Mouse (Mus musculus) heart, adult 11 months (tissue): ENCODE measurements around the gene Klrg1.

Experiments used
- DNase-seq: peaks from one replicate; pipeline ENCODE4 v3.0.0; 2022

Gene Klrg1

DNA sequence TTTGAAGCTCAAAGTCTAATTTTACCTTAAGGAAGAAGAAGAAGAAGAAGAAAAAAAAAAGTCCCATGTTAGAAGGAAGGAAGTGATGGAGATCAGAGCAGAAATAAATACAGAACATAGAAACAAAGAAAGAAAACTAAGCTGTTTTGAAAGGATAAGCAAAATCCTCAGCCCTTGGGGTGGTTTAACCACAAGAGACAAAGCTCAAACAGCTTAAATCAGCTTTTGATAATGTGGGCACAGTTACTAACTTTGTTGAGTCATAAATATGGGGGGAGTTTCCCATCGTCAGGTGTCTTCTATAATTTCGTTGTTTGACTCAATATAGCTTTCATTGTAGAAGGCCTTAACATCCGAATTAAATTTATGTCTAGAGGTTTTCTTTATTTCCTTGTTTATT, 9.1 kb upstream of the Klrg1 start:
- no peak for DNase-seq

DNA sequence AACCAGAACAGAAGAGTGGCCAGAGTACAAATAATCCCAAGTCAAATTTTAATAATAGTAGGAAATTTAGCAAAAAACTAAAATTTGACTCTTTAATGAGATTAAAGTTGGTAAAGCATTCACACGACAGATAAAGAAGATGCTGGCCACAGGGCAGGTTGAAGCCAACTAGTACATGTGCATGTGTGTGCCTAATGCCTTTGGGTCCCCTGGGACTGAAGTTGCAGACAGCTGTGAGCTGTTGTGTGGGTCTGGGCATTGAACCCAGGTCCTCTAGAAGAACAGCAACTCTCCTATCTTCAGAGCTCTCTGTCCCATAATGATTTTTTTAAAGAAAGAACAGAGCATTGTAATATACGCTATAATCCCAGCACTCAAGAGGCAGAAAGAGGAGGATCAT, 8.6 kb upstream of the Klrg1 start:
- no peak for DNase-seq

DNA sequence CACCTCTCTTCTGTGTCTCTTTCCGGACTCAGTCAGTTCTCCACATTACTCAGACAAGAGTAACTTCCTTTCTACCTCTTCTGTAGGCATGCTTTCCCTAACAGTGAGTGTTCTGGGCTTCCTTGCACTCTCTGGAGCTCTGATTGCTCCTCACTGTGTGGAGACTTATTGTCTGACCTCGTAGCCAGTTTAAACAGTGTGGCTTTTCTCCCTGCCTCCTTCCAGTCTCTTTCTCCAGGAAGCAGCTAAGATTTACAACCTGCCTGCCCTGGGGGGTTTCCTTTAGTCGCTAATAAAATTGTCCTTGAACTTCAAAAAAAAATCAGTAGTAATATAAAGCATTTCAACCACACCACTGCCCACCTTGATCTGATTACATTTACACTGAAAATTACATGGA, 7.6 kb upstream of the Klrg1 start:
- no peak for DNase-seq

DNA sequence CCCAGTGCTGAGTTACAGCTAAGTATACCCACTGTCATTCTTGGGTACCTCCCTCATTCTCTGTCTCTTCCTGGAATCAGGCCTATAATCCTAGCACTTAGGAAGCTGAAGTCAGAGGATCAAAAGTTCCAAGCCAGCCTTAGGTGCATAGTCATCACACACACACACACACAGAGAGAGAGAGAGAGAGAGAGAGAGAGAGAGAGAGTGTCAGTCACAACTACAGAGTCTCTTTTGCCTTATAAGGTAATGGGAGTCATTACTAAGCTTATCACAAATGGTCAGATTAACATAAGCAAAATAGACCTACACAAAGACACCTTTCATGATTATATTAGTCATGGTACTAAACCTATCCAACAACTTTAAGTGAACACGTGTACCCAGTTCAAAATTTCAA, 6.6 kb upstream of the Klrg1 start:
- DNase-seq, result no peak

DNA sequence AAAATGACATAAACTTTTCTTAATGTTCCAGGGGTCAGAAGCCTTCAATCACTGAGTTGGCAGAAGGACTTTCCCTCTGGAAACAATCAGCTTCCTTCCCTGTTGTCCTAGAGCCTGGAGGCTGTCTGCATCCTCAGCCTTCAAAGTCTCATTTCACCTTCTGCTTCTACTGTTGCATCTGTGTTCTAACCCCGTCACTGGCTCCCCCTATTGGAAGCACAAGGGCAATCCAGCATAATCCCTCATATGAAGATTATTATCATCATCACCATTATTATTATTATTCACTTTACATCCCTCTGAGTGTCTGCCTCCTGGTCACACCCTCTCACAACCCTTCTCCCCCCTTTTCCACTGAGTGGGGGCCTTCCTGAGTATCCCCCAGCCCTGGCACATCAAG, 5.6 kb upstream of the Klrg1 start:
- DNase-seq, result peak; percentile 56

DNA sequence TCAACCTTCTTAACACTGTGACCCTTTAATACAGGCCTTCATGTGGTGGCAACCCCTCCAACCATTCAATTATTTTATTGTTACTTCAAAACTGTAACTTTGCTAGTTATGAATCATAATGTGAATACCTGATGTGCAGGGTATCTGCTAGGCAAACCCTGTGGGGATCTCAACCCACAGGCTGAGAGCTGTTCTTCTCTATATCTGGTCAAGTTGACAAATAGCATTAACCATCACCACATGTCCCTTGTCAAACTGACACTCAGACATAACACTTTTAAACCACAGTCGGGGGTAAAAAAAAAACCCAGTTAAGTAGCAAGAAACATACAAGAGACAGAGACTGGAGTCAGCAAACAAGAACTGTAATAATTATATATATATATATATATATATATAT, 2.1 kb upstream of the Klrg1 start:
- no peak for DNase-seq

DNA sequence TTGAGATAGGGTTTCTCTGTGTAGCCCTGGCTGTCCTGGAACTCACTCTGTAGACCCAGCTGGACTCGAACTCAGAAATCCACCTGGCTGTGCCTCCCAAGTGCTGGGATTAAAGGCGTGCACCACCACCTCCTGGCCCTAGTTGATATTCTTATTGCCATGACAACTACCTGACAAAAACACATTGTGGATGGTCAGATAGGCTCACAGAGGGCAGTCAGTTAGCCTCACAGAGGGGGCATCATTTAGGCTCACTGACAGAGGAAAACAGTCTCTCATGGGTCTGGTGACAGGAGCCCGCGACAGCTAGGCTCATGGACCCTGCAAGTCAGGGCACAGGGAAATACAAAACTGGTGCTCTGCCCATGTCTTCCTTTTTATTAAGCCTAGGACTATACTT, 1.6 kb upstream of the Klrg1 start:
- peak; percentile 57 for DNase-seq

DNA sequence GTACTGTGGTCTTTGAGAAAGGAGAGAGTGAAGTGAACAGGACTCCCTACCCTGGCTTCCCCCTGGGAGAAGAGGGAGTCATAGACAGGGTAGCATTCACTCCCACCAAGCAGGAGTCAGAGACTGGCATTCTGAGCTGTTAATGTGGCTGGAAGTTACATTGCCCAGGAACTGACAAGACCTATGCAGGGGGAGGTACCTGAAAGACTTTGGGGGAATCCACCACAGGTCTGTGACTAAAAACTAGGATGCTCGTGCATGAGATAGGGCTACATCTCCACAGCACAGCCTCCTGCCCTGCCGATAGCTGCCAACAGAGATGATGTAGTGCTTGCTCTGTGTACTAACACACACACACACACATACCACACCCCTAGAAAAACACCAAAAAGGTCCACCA, 747 bp upstream of the Klrg1 start:
- DNase-seq, result peak; percentile 55

DNA sequence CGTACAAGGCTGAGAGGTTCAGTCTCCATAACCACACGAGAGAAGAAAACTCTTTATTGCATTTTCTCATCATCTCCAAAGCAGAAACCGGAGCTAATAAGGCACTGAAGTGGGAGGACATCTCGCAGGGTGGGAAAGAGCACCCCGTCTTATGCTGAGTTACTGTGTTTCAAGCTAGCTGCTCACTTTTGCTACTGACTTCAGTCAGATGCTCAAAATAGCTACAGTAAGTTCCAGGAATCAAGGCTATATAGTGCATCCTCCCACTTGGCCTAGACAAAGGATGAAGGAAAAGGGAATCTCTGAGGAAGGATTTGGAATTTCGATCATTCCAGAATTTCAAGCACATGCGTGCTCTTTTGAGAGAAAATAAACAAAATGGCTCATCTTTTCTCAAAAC, 6.1 kb downstream of the Klrg1 start:
- no peak for DNase-seq

DNA sequence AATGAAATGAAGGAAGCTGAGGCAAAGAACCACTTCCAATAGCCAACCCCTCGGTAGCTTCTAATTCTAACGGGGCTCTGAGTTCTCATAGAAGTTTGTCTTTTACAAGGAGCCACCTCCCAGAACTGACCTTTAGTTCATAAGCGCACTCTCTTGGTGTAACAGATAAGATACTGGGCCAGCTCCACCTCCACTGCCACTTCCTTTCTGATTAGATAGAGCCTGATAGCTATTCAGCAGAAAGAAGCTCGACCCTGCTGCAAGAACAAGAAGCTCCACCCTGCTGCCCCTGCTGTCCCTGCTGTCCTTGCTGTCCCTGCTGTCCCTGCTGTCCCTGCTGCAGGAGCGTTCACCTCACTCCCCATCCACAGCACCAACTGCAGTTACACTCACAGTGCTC, 8.1 kb downstream of the Klrg1 start:
- peak; percentile 73 for DNase-seq

DNA sequence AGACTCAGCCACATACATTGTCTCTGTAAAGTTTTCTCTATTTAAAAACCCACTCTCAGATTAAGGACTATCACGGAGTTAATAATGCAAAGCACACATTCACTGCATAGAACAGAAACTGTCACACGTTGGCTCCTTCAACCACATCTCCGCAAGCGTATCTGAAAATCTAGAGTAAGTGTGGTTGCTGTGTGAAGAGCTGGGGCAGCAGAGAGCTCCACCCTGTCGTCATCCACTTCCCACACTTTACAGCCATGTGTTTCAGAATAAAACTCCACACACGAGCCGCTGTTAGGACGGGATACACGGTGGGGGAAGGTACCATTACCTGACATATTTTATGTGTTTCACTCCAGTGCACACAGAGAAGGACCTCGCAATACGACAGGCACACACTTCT, 12.5 kb downstream of the Klrg1 start:
- peak; percentile 67 for DNase-seq

DNA sequence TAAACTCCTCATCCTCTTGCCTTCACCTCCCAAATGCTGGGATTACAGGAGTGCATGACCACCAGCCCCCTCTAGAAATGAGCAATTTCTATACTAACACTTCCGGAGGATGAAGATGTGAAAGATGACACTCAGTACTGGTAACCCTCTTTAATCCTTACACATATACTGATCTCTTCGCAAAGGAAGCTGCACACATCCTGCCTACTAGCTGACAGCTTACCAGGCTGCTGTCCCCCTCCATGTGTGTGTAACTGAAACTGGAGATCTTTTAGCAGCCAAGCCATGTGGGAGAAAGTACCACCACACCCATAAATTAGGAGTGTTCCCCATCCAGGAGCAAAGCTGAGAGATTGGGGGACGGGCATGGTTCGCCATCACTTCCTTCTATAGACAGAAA, 13.5 kb downstream of the Klrg1 start:
- DNase-seq, result peak; percentile 76

DNA sequence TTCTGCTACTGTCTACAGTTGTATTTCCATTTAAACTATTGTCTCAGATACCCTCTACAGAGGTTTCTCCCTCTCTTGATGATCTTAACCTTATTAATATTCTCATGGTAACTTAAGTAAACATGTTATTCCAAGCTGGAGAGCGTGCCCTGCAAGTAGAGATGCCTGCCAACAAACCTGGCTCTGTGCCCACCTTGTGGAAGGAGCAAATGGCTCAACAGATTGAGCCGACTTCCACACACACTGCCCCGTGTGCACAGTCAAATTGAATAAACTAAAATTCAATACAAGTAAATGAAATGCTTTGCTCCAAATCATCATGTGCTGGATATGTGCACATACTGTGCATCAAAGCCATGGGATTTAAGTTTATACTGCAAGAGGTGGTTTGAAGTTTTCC, 14.1 kb downstream of the Klrg1 start:
- no peak for DNase-seq

DNA sequence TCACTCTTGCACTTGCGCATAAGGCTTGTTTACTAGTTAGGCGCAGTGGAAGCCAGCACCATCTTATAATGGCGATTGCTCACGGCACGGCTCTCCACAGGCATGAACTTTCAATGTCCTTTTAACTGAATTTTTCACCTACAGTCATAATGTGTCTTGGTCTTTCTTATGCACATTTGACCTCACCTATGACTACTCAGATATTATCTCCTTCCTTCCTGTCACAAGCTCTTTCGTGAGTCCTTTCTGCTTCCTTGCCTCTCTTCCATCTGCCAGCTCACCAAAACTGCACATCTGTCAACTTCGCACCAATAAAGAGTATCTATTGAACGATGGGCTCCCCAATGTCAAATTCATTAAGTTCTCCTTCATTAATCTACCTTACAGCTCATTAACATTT, 20.1 kb downstream of the Klrg1 start:
- DNase-seq, result no peak

DNA sequence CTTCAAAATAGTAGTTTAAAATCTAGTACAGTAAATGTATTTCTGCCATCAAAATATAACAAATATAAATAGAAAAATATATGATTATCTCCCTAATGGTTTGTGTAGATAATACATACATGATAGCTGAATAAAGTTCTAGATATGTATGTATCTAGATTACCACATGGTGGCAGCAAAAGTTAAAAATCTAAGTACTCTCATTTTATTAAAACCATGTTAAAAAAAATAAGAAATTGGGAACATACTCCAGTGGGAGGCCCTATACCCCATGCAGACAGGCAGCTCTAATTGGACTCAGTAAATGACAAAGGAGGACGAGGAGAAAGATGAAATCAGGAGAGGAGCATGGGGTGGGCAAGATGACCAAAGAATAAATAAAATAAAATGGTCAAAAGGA, 30.5 kb downstream of the Klrg1 start:
- no peak for DNase-seq

DNA sequence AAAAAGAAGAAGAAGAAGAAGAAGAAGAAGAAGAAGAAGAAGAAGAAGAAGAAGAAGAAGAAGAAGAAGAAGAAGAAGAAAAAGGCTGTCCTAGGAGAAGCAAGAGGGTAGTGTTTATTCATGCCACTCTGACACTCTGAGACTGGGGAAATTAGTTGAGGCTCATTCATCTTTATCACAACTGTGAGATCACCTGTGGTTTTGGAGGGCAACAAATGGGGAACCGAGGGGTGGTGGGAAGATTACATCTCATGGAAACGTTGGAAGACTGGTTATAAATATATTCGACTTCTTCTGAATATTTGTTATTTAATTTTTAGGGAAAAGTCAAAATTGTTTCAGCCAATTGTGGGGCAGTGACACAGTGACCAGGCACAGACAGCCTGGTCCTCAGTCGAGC, 32.6 kb downstream of the Klrg1 start:
- no peak for DNase-seq
